Mouse (Mus musculus) testis, adult 2 months (tissue): ENCODE data around the gene Ttc3. TPM values are rescaled to one million over a fixed set of nuclear protein-coding genes. Genes with fewer than 3 reads are reported as not detected.
A peak's percentile ranks its signal among the peaks of the same experiment; 100 is the strongest.
"Not testable (repeated sequence)": the region's sequence is repeated elsewhere in the genome, so short reads cannot be mapped to it uniquely, and the experiment has no call there.

Experiments
- H3K27ac ChIP-seq: fragments of 200-500 bp; 2 replicates; pipeline ENCODE4 v1.5.1; 2012; ENCODE audit warnings: low read depth, low read length; ENCODE audit not compliant: control insufficient read depth, insufficient read depth
- H3K27me3 ChIP-seq: fragments of 200-500 bp; 2 replicates; pipeline ENCODE4 v1.6.1; 2012; ENCODE audit warnings: mild to moderate bottlenecking, low read length, moderate library complexity; ENCODE audit not compliant: control insufficient read depth, insufficient read depth
- H3K36me3 ChIP-seq: fragments of 200-500 bp; 2 replicates; pipeline ENCODE4 v1.6.1; 2012; ENCODE audit warnings: mild to moderate bottlenecking, low read length; ENCODE audit not compliant: control insufficient read depth, insufficient read depth
- H3K4me1 ChIP-seq: fragments of 200-500 bp; 2 replicates; pipeline ENCODE4 v1.6.1; 2012; ENCODE audit warnings: low read length; ENCODE audit not compliant: control insufficient read depth, insufficient read depth
- H3K4me3 ChIP-seq: fragments of 200-500 bp; 2 replicates; pipeline ENCODE4 v1.5.1; 2012; ENCODE audit warnings: low read depth, mild to moderate bottlenecking, low read length, moderate library complexity, mixed read lengths; ENCODE audit not compliant: control insufficient read depth
- CTCF ChIP-seq: fragments of 200-500 bp; IDR thresholded peaks from 2 replicates; pipeline ENCODE4 v1.5.1; 2012; ENCODE audit warnings: low read depth, mild to moderate bottlenecking, inconsistent platforms, low read length, moderate library complexity; ENCODE audit not compliant: control insufficient read depth, insufficient read depth, insufficient replicate concordance
- POLR2A ChIP-seq: fragments of 200-500 bp; IDR thresholded peaks from 2 replicates; pipeline ENCODE4 v1.6.1; 2012; ENCODE audit warnings: low read depth, mild to moderate bottlenecking, inconsistent platforms, low read length, moderate library complexity; ENCODE audit not compliant: control insufficient read depth
- polyA plus RNA-seq: library from polyadenylated mRNA; depleted of rRNA; stranded (reverse); fragments of >200 nt; gene quantifications from 2 replicates; pipeline ENCODE4 v1.2.3, GENCODE M21; 2012

The Ttc3 gene
- polyA plus RNA-seq, 1 experiment, result 10.7 TPM

DNA sequence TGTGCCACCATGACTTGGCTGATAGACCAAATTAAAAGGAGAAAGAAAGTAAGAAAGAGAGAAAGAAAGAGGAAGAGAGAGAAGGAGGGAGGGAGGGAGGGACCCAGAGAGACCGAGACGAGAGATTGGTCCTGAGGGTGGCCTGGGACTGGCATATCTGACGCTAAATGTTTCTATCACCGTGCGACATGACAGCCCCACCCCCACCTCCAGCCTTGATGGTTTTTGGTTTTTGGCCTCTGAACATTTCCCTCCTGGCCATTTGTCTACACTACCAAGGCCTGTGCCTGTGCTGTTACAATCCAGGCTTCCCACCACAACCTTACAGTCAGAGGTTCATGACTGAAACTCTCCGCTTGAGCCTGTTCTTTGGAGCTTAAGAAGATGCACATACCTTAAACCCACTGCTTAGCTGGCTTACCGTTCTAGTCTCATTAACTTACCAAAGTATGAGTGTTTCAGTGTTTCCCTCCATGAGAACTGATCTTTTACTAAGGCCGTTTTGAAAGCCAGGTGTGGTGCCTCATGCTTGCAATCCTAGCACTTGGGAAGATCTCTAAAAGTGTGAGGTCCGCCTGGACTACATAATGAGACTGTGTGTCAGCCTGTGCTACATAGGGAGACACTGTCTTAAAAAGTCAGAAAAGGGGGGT is 39.1 kb upstream of the Ttc3 start:
- Histone ChIP-seq H3K27me3 (peaks cover 10% of the 10 kb centered on the region; the same call in 1 of the 2 replicates), H3K4me3 (no peak overlapping the region), H3K27ac (no peak overlapping the region), H3K36me3 (no peaks in the 10 kb centered on the region), H3K4me1 (peaks cover 14% of the 10 kb centered on the region)
- no peak for TF ChIP-seq POLR2A
- no peak for TF ChIP-seq CTCF

DNA sequence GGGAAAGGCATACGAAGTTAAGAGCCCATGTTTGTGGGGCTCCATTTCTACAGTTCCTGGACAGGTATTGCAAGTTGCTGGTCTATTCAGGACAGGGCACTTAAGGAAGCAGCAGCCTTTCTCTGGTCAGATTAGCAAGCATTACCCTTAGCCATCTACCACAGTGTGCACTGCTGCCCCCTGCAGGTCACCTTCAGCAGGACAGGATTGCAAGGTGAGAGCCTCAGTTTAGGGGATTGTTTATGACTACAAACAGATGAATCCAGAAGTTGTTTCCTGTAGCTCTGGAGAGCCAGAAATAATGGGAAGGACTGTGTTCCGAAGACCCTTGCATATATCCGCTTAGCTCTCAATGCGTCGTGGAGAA is 38.5 kb upstream of the Ttc3 start:
- H3K36me3 ChIP-seq, result no peaks in the 10 kb centered on the region
- TF ChIP-seq CTCF (peak; percentile 90; the same call in 1 of the 2 replicates), POLR2A (no peak)
- no peak overlapping the region for H3K4me3 ChIP-seq
- H3K27me3 ChIP-seq, result peaks cover 10% of the 10 kb centered on the region; the same call in 1 of the 2 replicates
- no peak overlapping the region for H3K27ac ChIP-seq
- H3K4me1 ChIP-seq, result peaks cover 14% of the 10 kb centered on the region

DNA sequence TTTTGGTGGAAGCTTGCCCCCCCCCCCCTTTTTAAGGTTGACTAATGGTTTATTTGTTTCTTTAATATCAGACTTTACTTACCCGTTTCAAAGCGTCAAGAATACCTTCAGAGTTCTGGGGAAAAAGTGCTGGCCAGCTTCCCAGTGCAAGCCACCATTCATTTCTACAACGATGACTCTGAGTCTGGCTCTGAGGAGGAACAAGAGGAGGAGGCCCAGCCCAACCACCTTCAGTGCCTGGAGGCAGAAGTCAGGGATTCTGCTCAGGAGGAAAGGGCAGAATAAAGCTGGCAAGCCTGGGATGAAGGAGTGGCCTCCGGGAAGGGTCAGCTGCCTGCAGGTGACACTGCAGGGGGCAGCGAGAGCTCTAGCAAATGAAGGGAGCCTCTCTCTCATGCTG is 34.8 kb upstream of the Ttc3 start:
- no peak for TF ChIP-seq POLR2A
- H3K36me3 ChIP-seq, result no peaks in the 10 kb centered on the region

DNA sequence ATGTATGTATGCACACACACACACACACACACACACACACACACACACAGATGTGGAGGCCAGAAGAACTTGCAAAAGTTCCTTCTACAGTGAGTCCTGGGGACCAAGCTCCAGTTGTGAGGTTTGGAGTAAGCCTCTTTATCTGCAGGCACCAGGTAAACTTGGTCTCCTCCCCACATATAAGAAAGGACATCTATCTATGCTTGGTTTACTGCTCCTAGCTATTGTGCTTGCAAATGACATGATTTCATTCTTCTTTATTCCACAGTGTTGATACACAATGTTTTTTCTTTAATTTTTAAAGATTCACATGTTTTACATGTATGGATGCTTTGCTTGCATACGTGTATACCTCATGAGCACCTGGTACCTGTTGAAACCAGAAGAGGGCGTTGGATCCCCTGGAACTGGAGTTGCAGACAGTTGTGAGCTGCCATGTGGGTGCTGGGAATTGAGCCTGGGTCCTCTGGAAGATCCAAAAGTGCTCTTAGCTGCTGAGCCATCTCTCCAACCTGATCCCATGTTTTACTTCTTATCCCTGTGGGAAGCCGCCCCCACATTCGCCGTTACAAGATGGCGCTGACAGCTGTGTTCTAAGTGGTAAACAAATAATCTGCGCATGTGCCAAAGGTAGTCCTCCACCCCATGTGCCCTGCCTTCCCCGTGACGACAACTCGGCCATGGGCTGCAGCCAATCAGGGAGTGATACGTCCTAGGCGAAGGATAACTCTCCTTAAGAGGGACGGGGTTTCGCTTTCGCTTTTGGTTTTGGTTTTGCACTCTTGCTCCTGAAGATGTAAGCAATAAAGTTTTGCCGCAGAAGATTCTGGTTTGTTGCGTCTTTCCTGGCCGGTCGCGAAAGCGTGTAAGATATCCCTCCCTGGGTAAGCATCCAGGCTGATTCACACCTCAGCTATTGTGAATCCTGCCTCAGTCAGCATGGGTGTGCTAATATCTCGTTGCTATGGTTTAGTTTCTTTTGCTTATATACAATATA is 31.0 kb upstream of the Ttc3 start:
- not testable (repeated sequence) for H3K36me3 ChIP-seq, H3K27me3 ChIP-seq, H3K27ac ChIP-seq, H3K4me3 ChIP-seq, H3K4me1 ChIP-seq

More for the DNA sequence above, 34.8 kb upstream of the Ttc3 start:
- Histone ChIP-seq H3K27me3 (no peaks in the 10 kb centered on the region), H3K27ac (no peak overlapping the region), H3K4me1 (no peaks in the 10 kb centered on the region), H3K4me3 (no peak overlapping the region)

DNA sequence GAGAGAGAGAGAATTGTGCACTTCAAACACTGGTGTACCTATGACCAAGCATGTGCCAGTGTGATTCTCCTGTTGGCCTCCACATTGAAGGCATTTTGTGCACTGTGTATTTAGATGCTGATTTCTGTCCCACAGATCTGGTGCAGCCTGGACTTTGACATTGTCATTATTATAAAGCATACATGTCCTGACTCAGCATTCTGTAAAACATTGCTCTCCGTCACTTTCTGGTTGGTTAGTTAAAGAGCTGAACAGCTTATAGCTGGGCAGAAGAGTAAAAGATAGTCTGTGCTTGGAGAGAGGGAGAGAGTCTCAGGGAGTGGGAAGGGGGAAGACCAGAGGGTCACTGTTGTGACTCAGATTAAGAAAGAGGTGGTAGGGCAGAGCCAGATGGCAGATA is 24.7 kb upstream of the Ttc3 start:
- no peaks in the 10 kb centered on the region for H3K36me3 ChIP-seq
- no peak for TF ChIP-seq CTCF
- no peak for TF ChIP-seq POLR2A
- H3K27ac ChIP-seq, result no peak overlapping the region
- no peaks in the 10 kb centered on the region for H3K27me3 ChIP-seq
- no peak overlapping the region for H3K4me3 ChIP-seq
- no peaks in the 10 kb centered on the region for H3K4me1 ChIP-seq

DNA sequence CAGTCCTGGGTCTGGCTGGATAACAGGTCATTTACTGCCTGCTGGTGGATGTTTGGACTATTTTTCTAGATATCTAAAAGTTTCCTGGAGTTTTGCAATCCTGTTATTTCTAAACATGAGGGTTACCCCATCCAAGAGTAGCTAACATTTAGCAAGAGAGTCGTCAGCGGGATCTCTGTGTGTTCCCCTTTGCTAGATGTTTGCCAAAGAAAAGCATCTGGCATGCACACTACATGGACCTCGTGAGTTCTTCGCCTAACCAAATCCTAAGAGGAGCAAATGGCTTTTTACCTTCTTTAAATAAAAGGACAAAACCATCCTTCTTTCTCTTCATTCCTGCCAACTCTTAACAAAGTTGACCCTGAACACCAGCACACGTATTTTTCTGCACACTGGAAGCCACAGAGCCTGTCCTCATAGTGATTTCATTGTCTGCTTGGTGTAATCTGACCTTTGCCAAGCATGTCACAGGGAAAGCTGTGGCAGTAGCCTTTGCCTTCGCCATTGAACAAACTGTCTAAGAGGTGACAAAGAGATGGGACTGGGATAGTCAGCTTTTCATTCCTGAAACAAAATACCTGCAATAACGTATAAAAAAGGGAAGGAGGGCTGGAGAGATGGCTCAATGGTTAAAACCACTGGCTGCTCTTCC is 23.2 kb upstream of the Ttc3 start:
- H3K36me3 ChIP-seq, result no peaks in the 10 kb centered on the region

DNA sequence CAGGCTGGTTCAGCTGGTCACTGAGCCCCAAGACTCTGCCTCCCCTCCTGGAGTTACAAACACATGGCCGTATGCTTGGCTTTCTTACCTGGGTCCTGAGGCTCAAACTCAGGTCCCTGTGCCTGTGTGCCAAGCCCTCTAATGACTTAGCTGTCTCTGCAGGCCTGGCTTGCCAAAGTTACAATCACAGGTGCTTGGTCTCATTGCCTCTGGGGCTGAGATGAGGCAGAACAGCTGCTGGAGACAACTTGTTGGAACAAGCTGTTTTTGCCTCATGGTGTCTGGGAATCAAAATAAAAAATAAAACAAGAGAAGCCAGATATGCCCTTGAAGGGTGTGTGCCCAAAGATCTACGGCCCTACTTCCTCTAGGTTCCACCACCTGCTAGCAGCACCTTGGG is 21.6 kb upstream of the Ttc3 start:
- Histone ChIP-seq H3K27ac (no peak overlapping the region), H3K4me1 (peaks cover 6% of the 10 kb centered on the region), H3K27me3 (no peaks in the 10 kb centered on the region), H3K36me3 (no peaks in the 10 kb centered on the region), H3K4me3 (no peak overlapping the region)
- TF ChIP-seq CTCF (no peak), POLR2A (no peak)

More for the DNA sequence above, 23.2 kb upstream of the Ttc3 start:
- Histone ChIP-seq H3K27ac (no peak overlapping the region), H3K4me1 (no peaks in the 10 kb centered on the region), H3K4me3 (no peak overlapping the region), H3K27me3 (no peaks in the 10 kb centered on the region)
- TF ChIP-seq CTCF, result no peak
- TF ChIP-seq POLR2A, result no peak
